Mouse (Mus musculus) pancreas, adult 10 weeks (tissue): ENCODE measurements around the gene Kcnh4. TPM values are rescaled to one million over a fixed set of nuclear protein-coding genes. Genes with fewer than 3 reads are reported as not detected.

ENCODE experiments used
- polyA plus RNA-seq: library from polyadenylated mRNA; stranded (reverse); fragments of 350-450 nt; fragmentation: Illumina TruSeq; extraction: RNeasy Lipid Tissue Mini Kit (QIAGEN cat#74804); gene quantifications from one replicate; pipeline ENCODE4 v1.2.3, GENCODE M21; 2015; ENCODE audit warnings: low read depth, low replicate concordance; ENCODE audit not compliant: insufficient read depth

Kcnh4 gene
- not detected for polyA plus RNA-seq

GRCm38 (mm10) chr11:100759611-100760233, at the start of gene Kcnh4:
TSS of gene Kcnh4 (minus strand) at chr11:100759942.

GRCm38 (mm10) chr11:100770646-100771408, 11.1 kb upstream of the Kcnh4 start, which contains the start of gene Ghdc:
TSS of gene Ghdc (minus strand) at chr11:100770957.

GRCm38 (mm10) chr11:100762831-100763230, 3.1 kb upstream of the Kcnh4 start, which contains the start of gene Hcrt:
TSS of gene Hcrt (minus strand) at chr11:100762931.

GRCm38 (mm10) chr11:100738066-100738604, 21.6 kb downstream of the Kcnh4 start, which contains the start of gene Rab5c:
TSS of gene Rab5c (minus strand) at chr11:100738215.

GRCm38 (mm10) chr11:100713735-100714533, 45.8 kb downstream of the Kcnh4 start, which contains the start of gene Hspb9:
TSS of gene Hspb9 (plus strand) at chr11:100713850.

GRCm38 (mm10) chr11:100711783-100712615, 47.7 kb downstream of the Kcnh4 start, which contains the start of gene Kat2a:
TSS of gene Kat2a (minus strand) at chr11:100712465.

GRCm38 (mm10) chr11:100703851-100704531, 55.8 kb downstream of the Kcnh4 start, which contains the start of gene Dhx58:
TSS of gene Dhx58 (minus strand) at chr11:100704271.

GRCm38 (mm10) chr11:100692164-100692616, 67.6 kb downstream of the Kcnh4 start, which contains the start of gene Zfp385c:
TSS of gene Zfp385c (minus strand) at chr11:100692455.

Other genes with a start within 250 kb of the Kcnh4 start
- 43.7 TPM for gene Acly, start 231.9 kb downstream of the Kcnh4 start, polyA plus RNA-seq
- gene Ttc25, start 214.3 kb downstream of the Kcnh4 start, polyA plus RNA-seq, result 1.3 TPM
- gene Cnp, start 185.0 kb downstream of the Kcnh4 start, polyA plus RNA-seq, result 9.4 TPM
- 4.3 TPM for gene Nkiras2, start 140.7 kb downstream of the Kcnh4 start, polyA plus RNA-seq
- gene Dnajc7, start 139.8 kb downstream of the Kcnh4 start, polyA plus RNA-seq, result 115 TPM
- gene Zfp385c, start 67.5 kb downstream of the Kcnh4 start, polyA plus RNA-seq, result not detected
- gene Dhx58, start 55.7 kb downstream of the Kcnh4 start, polyA plus RNA-seq, result 1.8 TPM
- 11.0 TPM for gene Kat2a, start 47.5 kb downstream of the Kcnh4 start, polyA plus RNA-seq
- gene Hspb9, start 46.1 kb downstream of the Kcnh4 start, polyA plus RNA-seq, result not detected
- gene Rab5c, start 21.7 kb downstream of the Kcnh4 start, polyA plus RNA-seq, result 32.6 TPM
- gene Hcrt, start 3.0 kb upstream of the Kcnh4 start, polyA plus RNA-seq, result not detected
- 2.9 TPM for gene Ghdc, start 11.0 kb upstream of the Kcnh4 start, polyA plus RNA-seq
- gene Stat5b, start 90.8 kb upstream of the Kcnh4 start, polyA plus RNA-seq, result 6.7 TPM
- 3.6 TPM for gene Stat5a, start 99.4 kb upstream of the Kcnh4 start, polyA plus RNA-seq
- gene Stat3, start 179.6 kb upstream of the Kcnh4 start, polyA plus RNA-seq, result 16.6 TPM
- gene Cavin1, start 210.9 kb upstream of the Kcnh4 start, polyA plus RNA-seq, result 54.5 TPM
- gene Atp6v0a1, start 249.5 kb upstream of the Kcnh4 start, polyA plus RNA-seq, result 9.5 TPM